Mouse (Mus musculus) G1E (cell line): ENCODE results near the gene Hemgn.

ENCODE experiments used
- CTCF ChIP-seq: IDR thresholded peaks from 2 replicates; pipeline ENCODE4 v1.5.1; 2012; ENCODE audit warnings: low read depth, low read length, inconsistent platforms, mixed read lengths
- POLR2AphosphoS5 ChIP-seq: IDR thresholded peaks from 2 replicates; pipeline ENCODE4 v1.6.1; 2012; ENCODE audit warnings: low read depth, low read length, inconsistent platforms; ENCODE audit not compliant: insufficient replicate concordance
- TAL1 ChIP-seq: conservative IDR thresholded peaks from 2 replicates; pipeline ENCODE4 v1.6.1; 2012; ENCODE audit warnings: low read depth, low read length, inconsistent platforms, mixed read lengths

- TF ChIP-seq CTCF (no peak), POLR2AphosphoS5 (no peak), TAL1 (no peak)
Measured at GRCm38 (mm10) chr4:46413406-46413805, at the start of gene Hemgn.
